Mouse (Mus musculus) spleen, adult 12 weeks (tissue): ENCODE results near the gene Ppp1r37.
"Not testable (repeated sequence)": the region's sequence is repeated elsewhere in the genome, so short reads cannot be mapped to it uniquely, and the experiment has no call there.

ENCODE experiments used
- DNase-seq: peaks from one replicate; pipeline ENCODE4 v3.0.0; 2022; ENCODE audit warnings: low spot score

Ppp1r37 gene

DNA sequence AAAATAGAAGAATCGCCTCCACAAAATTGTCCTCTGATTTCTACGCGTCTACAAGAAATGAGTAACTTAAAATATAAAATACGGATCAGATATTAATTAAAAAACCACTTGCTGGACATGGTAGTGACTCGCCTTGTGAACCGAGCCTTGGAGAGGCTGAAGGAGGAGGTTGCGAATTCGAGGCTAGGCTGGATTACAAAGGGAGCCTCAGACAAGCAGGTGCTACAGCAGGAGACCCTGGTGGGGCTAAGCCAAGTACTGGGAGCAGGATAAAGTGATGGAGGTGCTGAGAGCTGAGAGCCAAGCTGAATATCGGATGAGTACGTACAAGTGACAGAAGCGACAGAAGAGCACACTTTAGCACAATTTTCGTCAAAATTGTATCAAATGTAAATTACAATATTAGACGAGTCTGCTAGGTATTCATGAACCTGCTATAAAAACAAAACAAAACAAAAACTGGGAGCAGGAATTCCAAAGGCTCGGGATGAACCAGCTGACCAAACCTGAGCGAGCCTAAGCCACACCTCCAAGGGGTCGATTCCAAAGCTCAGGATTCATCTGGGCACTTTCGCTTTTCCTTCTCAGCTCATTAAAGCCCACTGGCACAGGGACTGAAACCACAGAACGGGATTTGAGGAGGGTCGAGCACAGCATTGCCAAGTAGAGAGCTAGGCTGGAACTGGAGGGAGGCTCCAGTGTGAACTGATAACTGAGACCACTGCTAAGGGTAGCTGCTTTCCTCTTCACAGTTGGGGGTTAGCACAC is at the start of gene Ppp1r37:
TSS of gene Ppp1r37 (minus strand) at position 434 of the 768 bp plus-strand sequence.
- no peak for DNase-seq

DNA sequence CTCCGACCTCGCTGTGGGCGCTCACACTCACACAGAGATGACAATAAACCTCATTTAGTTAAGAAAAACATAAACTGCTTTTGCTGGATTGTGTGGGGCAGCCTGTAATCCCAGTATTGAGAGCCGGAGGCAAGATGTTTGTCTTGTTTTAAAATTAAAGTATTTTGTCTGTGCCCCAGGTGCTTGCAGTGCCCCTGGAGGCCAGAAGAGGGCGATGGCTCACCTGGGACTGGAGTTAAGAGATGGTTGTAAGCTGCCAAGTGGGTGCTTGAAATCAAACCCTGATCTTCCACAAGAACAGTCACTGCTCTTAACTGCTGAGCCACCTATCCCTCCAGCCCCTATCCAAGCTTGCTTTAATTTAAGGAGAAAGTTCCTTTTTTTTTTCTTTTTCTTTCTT is 48.1 kb upstream of the Ppp1r37 start:
- no peak for DNase-seq

DNA sequence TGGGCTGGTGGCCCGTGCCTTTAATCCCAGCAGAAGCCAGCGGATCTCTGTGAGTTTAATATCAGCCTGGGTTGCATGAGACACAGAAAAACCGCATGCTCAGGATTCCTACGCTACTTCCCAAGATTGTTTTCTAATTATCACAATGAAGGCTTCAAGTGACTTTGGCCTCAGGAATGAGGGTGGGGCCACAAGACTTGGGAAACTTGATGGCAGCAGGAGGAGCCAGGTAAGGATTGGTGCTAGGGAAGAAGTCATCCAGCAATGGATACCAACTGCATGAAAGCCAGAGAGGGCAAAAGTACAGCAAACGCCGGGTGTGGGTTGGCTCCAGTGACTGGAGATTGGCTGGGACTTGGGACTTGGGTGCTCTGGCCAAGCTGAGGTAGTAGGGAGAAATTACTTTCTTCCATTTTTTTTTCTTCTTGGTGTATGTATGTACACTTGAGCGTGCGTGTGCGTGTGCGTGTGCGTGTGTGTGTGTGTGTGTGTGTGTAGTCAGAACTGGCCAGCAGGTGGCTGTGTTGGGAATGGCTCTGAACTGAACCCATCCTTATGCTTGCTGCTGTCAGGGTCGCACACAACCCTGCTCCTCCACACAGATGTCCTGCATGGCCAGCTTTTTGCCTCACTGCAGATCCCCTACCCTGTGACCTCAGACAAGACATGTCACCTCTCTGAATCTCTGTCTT is 46.9 kb upstream of the Ppp1r37 start:
- no peak for DNase-seq

DNA sequence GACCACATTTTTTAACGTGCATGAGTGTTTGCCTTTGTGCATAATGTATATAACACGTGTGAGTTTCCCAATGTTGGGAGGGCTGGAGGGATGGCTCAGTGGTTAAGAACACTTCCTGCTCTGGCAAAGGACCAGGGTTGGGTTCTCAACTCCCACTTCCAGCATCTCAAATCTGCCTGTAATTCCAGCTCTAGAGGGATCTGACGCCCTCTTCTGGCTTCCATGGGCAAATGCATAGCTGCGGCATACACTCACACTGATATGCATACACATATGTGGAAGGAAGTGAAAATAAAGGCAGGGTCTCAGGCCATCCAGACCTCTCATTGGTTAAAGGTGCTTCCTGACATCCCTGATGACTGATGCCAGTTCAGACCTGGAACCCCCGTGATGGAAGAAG is 44.4 kb upstream of the Ppp1r37 start:
- no peak for DNase-seq

DNA sequence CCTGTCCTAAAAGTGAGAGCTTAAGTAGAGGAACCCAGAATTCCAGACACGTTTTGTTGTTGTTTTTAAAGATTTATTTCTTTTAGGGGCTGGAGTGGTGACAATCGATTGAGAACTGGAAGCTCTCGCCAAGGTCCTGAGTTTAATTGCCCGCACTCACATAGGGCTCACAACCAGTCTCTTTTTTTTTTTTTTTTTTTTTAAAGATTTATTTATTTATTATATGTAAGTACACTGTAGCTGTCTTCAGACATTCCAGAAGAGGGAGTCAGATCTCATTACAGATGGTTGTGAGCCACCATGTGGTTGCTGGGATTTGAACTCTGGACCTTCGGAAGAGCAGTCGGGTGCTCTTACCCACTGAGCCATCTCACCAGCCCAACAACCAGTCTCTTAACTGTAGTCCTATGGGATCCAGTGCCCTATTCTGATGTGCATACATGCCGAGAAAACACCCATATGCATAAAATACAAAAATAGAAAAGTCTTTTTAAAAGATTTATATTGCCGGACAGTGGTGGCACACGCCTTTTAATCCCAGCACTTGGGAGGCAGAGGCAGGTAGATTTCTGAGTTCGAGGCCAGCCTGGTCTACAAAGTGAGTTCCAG is 41.8 kb upstream of the Ppp1r37 start:
- not testable (repeated sequence) for DNase-seq

GRCm38 (mm10) chr7:19603849-19604605 is 41.2 kb upstream of the Ppp1r37 start, which contains the start of gene Clasrp:
Clasrp (minus strand) TSS chr7:19604486.
- DNase-seq = peak; percentile 88

- DNase-seq = no peak
Measured at GRCm38 (mm10) chr7:19603055-19603454, 40.2 kb upstream of the Ppp1r37 start.

DNA sequence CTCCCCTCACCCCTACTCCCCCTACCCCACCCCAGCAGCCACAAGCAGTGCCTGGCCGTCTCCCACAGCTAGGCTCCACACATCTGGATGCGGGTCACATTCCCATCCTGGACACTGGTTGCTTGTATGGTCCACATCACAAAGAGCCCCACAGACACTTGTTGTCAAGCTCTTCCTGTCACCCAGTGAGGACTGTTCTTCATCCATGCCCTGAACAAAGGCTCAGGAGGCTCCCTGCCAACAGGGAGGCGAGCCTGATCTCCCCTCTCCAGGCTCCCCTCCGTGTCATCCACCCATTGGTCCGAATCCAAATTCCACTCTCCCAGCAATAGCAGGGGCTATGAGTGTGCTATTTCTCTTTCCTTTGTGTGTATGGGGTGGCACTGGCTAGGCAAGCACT is 37.7 kb upstream of the Ppp1r37 start:
- DNase-seq = no peak

DNA sequence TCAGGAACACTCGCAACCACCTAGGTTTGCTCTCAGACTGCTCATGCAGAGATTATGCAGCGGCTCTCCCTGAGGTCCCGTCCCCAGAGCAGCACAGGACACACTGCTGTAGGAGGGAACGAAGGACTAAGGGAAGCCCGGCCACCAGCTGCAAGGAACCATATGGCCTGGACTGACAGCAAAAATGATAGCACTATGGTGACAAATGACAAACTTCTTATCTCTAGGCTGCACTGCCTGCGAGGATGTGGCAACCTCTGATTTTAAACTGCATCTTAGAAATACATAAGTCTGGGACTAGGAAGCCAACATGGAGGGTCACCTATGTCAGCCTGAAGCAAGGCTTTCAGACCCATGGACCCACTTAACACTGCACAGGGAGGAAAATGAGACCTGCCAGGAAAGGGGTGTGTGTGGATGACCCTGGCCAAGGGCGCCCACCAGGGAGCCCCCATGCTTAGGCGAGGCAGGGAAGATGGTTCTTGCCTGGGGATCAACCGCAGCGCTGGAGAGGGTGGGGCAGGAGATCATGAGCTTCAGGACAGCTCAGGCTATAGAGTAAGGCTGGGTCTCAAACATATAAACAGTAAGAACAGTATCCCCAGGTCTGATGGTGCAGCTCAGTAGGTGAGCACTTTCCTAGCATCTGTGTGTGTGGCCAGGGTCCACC is 30.3 kb upstream of the Ppp1r37 start:
- DNase-seq = no peak

DNA sequence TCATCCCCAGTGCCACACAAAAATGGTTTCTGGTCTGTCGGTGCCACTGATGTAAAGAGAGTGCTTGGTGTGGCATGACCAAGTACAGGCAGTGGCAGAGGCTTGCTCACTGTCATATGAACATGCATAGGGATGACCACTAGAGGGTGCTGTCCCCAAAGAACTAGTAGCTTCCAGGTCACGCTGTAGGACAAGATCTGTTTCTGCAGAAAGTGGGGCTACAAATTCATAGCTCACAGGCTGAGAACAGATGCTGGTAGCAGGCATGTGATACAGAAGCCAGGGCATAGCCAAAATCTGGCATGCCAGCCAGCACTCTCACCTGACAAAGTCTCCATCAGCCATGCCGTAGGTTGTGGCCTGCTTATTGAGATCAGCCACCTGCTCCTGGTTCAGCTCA is 27.0 kb upstream of the Ppp1r37 start:
- DNase-seq = peak; percentile 66

DNA sequence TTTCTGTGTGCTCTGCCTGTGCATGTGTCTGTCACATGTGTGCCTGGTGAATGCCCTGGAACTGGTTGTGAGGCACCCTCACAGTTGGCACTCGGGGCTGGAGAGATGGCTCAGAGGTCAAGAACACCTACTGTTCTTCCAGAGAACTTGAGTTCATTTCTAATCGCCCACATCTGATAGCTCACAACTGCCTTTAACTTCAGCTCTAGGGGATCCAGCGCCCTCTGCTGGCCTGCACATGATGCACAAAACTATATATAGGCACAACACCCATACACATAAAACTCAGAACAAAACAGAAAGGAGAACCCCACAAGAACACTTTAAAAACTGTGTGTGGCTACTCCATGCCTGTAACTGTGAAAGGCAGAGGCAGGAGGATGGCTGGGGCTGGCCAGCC is 26.3 kb upstream of the Ppp1r37 start:
- DNase-seq = peak; percentile 63

DNA sequence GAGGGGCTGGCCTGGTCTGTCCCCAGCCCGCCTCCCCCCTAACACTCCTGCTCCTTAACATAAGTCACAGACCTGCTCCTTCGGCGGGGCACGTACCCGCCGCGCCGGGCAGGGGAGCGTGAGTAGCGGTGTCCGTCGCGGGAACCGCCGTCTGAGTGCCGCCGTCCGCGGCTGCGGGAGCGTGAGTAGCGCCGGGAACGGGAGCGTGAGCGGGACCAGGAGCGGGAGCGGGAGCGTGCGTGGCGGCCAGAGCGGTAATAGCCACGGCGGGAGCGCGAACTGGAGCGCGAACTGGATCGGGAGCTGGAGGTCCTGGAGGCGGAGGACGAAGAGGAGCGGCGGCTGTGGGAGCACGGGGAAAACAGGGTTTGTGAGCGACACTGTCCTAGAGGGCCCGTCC is 23.4 kb upstream of the Ppp1r37 start:
- DNase-seq = no peak

- DNase-seq = no peak
Measured at GRCm38 (mm10) chr7:19580634-19581033, 17.8 kb upstream of the Ppp1r37 start.

DNA sequence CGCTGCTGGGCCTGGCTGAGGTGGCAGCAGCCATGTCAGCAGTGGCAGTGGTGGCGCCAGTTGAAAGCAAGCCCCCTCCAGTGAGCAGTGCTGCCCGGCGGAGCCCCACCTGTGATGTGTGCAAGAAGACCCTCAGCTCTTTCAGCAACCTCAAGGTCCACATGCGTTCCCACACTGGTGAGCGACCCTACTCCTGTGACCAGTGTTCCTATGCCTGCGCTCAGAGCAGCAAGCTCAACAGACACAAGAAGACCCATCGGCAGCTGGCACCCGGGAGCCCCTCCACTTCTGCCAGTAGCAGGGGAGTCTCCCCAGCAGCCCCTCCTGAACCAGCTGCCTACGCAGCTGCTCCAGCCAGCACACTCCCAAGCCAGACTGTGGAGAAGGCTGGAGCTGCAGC is 16.9 kb upstream of the Ppp1r37 start:
- no peak for DNase-seq

DNA sequence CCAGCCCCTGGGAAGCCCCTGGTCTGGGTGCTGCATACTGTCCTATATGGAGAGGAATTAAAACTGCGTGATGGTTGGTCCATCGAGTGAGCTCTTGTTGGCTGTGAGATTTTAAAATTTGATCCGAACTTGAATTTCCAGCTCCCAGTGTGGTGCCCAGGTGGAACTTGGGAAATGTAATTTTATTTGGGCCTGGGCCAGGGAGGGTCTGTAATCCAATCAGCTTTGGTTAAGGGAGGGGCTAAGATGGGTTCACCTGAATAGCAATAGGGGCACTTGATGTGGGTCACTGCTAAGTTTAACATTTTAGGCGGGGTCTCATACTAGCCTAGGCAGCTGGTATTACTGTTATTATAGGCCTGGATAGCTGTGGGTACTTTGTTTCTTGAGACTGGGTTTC is 15.6 kb upstream of the Ppp1r37 start:
- DNase-seq = no peak

GRCm38 (mm10) chr7:19577877-19578414 is 15.1 kb upstream of the Ppp1r37 start:
- peak; percentile 30 for DNase-seq

DNA sequence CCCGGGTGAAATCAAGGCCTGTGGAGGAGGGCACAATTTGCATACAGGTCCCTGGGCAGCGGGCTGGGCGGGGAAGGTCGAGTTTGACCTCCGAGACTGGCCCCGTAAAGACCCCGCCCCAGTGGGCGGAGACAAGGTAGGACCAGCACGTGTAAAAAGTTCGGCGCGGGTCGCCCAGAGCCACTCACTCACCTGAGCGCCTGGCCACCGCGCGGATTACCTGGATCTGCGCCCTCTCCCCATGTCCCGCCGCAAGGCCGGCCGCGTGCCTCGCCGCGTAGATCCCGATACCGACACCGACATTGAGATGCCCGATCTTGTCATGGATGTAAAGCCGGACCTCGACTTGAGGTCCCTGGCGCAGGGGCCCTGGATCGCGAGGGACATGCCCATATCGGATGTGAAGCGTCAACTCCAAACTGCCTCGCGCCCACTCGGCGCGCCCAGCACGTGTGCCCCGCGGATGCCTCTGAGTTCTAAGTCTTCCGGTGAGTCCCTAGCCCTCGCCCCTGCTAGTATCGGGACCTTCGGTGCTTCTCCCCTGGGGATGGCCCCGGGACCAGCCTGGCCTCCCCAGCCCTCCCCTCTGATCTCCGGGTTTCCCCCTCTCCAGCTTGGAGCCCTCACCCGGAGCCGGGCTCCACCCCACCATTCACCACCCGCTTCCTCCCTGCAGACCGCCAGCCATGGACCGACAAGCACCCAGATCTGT is 14.4 kb upstream of the Ppp1r37 start, which contains the start of the genes Zfp296 and Gemin7:
TSS of gene Zfp296 (plus strand) at position 147 of the 712 bp plus-strand sequence.
TSS of gene Gemin7 (minus strand) at position 455 of the 712 bp plus-strand sequence.
- peak; percentile 45 for DNase-seq

DNA sequence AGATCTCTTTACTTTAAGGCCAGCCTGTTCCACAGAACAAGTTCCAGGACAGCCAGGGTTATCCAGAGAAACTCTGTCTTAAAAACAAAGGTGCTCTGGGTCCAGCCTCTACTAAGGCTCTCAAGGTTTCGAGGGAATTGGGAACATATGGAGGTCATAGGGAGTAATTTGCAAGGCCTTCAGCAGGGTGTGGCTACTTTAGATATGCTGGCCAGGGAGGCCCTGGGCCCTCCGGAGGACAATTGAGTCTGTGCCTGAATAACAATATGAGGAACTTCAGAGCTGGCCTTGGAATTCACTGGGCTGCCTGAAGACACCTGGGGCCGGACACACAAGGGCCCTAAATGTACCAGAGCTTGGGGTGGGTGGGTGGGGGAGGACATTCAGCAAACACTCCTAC is 12.7 kb upstream of the Ppp1r37 start:
- DNase-seq = no peak

DNA sequence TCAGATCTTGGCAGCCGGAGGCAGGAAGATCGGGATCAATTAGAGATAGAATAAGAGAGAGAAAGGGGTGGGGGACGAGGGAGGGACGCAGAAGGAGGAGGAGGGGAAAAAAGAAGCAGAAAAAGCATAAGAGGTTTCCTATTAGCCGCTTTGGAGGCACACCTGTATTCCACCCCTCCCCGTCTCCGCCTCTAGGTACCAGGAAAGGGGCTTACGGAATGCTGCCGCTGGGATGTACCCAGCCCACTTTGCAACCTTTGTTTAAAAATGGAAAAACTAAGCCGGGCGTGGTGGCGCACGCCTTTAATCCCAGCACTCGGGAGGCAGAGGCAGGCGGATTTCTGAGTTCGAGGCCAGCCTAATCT is 10.9 kb upstream of the Ppp1r37 start:
- no peak for DNase-seq

GRCm38 (mm10) chr7:19572926-19573775 is 10.3 kb upstream of the Ppp1r37 start:
- peak; percentile 64 for DNase-seq
